Mouse (Mus musculus) megakaryocyte, embryonic 14.5 days (primary cell): ENCODE measurements at regions not wholly inside any gene's neighbourhood (a gene's known extent, or its start where the extent isn't known, plus 50 kb on each side); places are given as distances from the start of the nearest gene placed in this dataset.
"Not testable (repeated sequence)": the region's sequence is repeated elsewhere in the genome, so short reads cannot be mapped to it uniquely, and the experiment has no call there.

Experiments
- H3K27me3 ChIP-seq: replicated peaks from 2 replicates; pipeline ENCODE3; 2012; ENCODE audit warnings: inconsistent platforms
- H3K36me3 ChIP-seq: replicated peaks from 2 replicates; pipeline ENCODE3; 2012; ENCODE audit warnings: low read length, inconsistent platforms, mixed read lengths
- H3K4me1 ChIP-seq: 2 replicates; pipeline ENCODE4 v1.6.1; 2012; ENCODE audit warnings: inconsistent platforms
- H3K4me3 ChIP-seq: replicated peaks from 2 replicates; pipeline ENCODE3; 2012; ENCODE audit warnings: moderate library complexity, mild to moderate bottlenecking, inconsistent platforms
- H3K9me3 ChIP-seq: 2 replicates; pipeline ENCODE4 v1.6.1; 2012; ENCODE audit warnings: inconsistent platforms
- FLI1 ChIP-seq: IDR thresholded peaks from 2 replicates; pipeline ENCODE4 v1.6.1; 2012; ENCODE audit warnings: low read length, inconsistent platforms, mixed read lengths
- GATA1 ChIP-seq: IDR thresholded peaks from 3 replicates; pipeline ENCODE4 v1.6.1; 2012; ENCODE audit warnings: mixed read lengths, low read length, inconsistent platforms, borderline replicate concordance

GRCm38 (mm10) chr4:124368085-124368484 lies 242.5 kb downstream of the 3100002H09Rik start:
- Histone ChIP-seq H3K9me3 (peaks cover 3% of the 10 kb centered on the region), H3K4me1 (no peaks in the 10 kb centered on the region), H3K36me3 (no peaks in the 10 kb centered on the region), H3K4me3 (no peak overlapping the region), H3K27me3 (no peaks in the 10 kb centered on the region)
- TF ChIP-seq FLI1 (no peak), GATA1 (no peak)

- Histone ChIP-seq H3K36me3 (no peaks in the 10 kb centered on the region), H3K27me3 (no peaks in the 10 kb centered on the region), H3K4me1 (no peaks in the 10 kb centered on the region), H3K4me3 (no peak overlapping the region), H3K9me3 (no peaks in the 10 kb centered on the region)
- TF ChIP-seq GATA1 = no peak
- TF ChIP-seq FLI1 = no peak
These were observed 250.1 kb downstream of the 3100002H09Rik start for GRCm38 (mm10) chr4:124360578-124360908.

GRCm38 (mm10) chr4:124359707-124360577 lies 250.7 kb downstream of the 3100002H09Rik start:
- Histone ChIP-seq H3K36me3 (no peaks in the 10 kb centered on the region), H3K4me1 (no peaks in the 10 kb centered on the region), H3K4me3 (no peak overlapping the region), H3K9me3 (no peaks in the 10 kb centered on the region), H3K27me3 (no peaks in the 10 kb centered on the region)
- no peak for TF ChIP-seq FLI1
- TF ChIP-seq GATA1 = no peak

- H3K27me3 ChIP-seq, H3K4me1 ChIP-seq, H3K36me3 ChIP-seq, H3K9me3 ChIP-seq, H3K4me3 ChIP-seq: not testable (repeated sequence)
These were observed 252.1 kb downstream of the 3100002H09Rik start for GRCm38 (mm10) chr4:124358456-124358855.

GRCm38 (mm10) chr4:124350361-124350760 lies 260.2 kb downstream of the 3100002H09Rik start:
- no peaks in the 10 kb centered on the region for H3K36me3 ChIP-seq
- no peaks in the 10 kb centered on the region for H3K27me3 ChIP-seq
- H3K9me3 ChIP-seq = no peaks in the 10 kb centered on the region
- TF ChIP-seq FLI1 (no peak), GATA1 (no peak)
- H3K4me3 ChIP-seq = no peak overlapping the region
- no peaks in the 10 kb centered on the region for H3K4me1 ChIP-seq

- H3K4me1 ChIP-seq = no peaks in the 10 kb centered on the region
- no peak overlapping the region for H3K4me3 ChIP-seq
- H3K9me3 ChIP-seq = no peaks in the 10 kb centered on the region
- no peaks in the 10 kb centered on the region for H3K36me3 ChIP-seq
- TF ChIP-seq GATA1 (no peak), FLI1 (no peak)
- no peaks in the 10 kb centered on the region for H3K27me3 ChIP-seq
These were observed 260.9 kb downstream of the 3100002H09Rik start for GRCm38 (mm10) chr4:124349610-124350295.

- TF ChIP-seq FLI1 (no peak), GATA1 (no peak)
- no peaks in the 10 kb centered on the region for H3K27me3 ChIP-seq
- peaks cover 1% of the 10 kb centered on the region; the same call in 1 of the 2 replicates for H3K9me3 ChIP-seq
- no peaks in the 10 kb centered on the region for H3K36me3 ChIP-seq
- H3K4me1 ChIP-seq = no peaks in the 10 kb centered on the region
- H3K4me3 ChIP-seq = no peak overlapping the region
These were observed 261.5 kb downstream of the 3100002H09Rik start for GRCm38 (mm10) chr4:124349055-124349454.

- H3K4me3 ChIP-seq = no peak overlapping the region
- TF ChIP-seq GATA1 (no peak), FLI1 (no peak)
- H3K36me3 ChIP-seq = no peaks in the 10 kb centered on the region
- H3K9me3 ChIP-seq = peaks cover 9% of the 10 kb centered on the region; the same call in 1 of the 2 replicates
- H3K4me1 ChIP-seq = no peaks in the 10 kb centered on the region
- no peaks in the 10 kb centered on the region for H3K27me3 ChIP-seq
These were observed 270.5 kb downstream of the 3100002H09Rik start for GRCm38 (mm10) chr4:124340073-124340472.

GRCm38 (mm10) chr4:124335726-124336125 lies 274.9 kb downstream of the 3100002H09Rik start:
- Histone ChIP-seq H3K4me1 (no peaks in the 10 kb centered on the region), H3K27me3 (no peaks in the 10 kb centered on the region), H3K9me3 (peaks cover 10% of the 10 kb centered on the region), H3K4me3 (no peak overlapping the region), H3K36me3 (no peaks in the 10 kb centered on the region)
- no peak for TF ChIP-seq FLI1
- no peak for TF ChIP-seq GATA1

GRCm38 (mm10) chr4:124332974-124333373 lies 277.6 kb downstream of the 3100002H09Rik start:
- Histone ChIP-seq H3K9me3 (peaks cover 17% of the 10 kb centered on the region), H3K36me3 (no peaks in the 10 kb centered on the region), H3K4me1 (no peaks in the 10 kb centered on the region), H3K27me3 (no peaks in the 10 kb centered on the region), H3K4me3 (no peak overlapping the region)
- TF ChIP-seq GATA1 = no peak
- no peak for TF ChIP-seq FLI1
